Mouse (Mus musculus) naive thymus-derived CD4-positive, alpha-beta T cell, adult 5 months (primary cell): ENCODE measurements around the gene Rnf225. TPM values are rescaled to one million over a fixed set of nuclear protein-coding genes. Genes with fewer than 3 reads are reported as not detected.

Source experiments
- polyA plus RNA-seq: library from polyadenylated mRNA; unstranded; fragments of 100-300 nt; shearing (Covaris generic); gene quantifications from one replicate; pipeline ENCODE4 v1.2.1, GENCODE M21; 2017

The Rnf225 gene
- not detected for polyA plus RNA-seq

GRCm38 (mm10) chr7:12927191-12927680 lies at the start of gene Rnf225:
TSS of gene Rnf225 (plus strand) at chr7:12927416.

GRCm38 (mm10) chr7:12880911-12881660 lies 46.1 kb upstream of the Rnf225 start, which contains the start of gene Zfp128:
TSS of gene Zfp128 (plus strand) at chr7:12881177.

GRCm38 (mm10) chr7:12897655-12898410 lies 29.4 kb upstream of the Rnf225 start, which contains the start of gene Zscan22:
TSS of gene Zscan22 (plus strand) at chr7:12897815.

DNA sequence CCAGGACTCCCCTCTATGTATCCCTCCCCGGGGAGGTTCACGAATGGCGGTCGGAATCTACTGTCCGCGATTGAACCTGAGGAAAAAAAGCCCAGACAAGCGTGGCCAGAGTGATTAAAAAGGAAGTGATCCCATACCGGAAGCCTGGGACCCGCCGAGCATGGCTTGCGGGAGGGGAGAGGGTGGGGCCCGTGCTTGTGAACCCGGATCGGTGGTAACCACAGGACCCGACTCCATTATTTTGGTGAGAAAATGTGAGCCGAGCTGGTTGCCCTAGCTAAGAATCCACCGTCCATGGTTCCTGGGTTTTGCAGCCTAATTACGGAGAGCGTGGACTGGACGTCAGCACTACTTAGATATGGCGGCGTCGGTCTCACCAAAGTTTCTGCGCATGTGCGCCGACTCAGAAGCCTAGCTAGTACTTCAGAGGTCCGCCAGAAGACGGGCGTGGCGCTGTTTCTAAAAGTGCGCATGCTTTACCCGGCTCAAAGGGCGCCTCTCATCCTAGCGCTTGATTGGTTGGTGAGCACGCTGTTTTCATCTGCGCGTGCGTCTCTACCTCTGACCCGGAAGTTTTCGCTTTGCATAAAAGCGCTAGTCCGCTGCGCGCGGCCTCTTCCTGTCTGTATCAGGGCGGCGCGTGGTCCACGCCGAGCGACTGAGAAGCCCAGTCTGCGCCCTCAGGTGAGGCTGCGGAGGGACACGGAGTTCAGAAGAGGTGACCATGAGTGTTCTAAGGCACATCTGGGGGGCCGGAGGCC lies 5.3 kb upstream of the Rnf225 start, which contains the start of gene Rps5:
Gene Rps5, plus strand, starts transcription at position 586 of the 761 bp plus-strand sequence.

DNA sequence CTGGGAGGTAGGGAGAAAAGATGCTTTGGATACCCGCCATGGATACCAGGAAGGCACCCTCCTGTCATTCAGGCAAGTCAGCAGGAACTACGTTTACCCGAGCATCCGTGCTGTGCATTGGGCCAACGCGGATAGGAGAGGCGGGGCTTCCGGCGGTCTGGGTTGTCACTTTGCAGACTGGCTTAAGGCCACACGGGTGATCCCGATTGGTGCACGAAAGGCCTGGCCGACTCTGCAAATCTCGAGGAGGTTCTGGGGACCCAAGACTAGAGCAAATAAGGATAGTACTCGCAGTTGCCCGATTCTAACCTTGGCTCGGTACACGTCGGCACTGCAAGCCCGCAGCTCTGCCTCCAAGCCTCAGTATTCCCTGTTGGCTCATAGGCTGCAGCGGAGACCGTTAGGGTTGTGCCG lies 38.5 kb downstream of the Rnf225 start, which contains the start of gene Zfp324:
Gene Zfp324, plus strand, starts transcription at position 161 of the 414 bp plus-strand sequence.

GRCm38 (mm10) chr7:12977682-12978389 lies 50.6 kb downstream of the Rnf225 start, which contains the start of gene Zfp446:
TSS of gene Zfp446 (plus strand) at chr7:12977848.

Other genes with a start within 250 kb of the Rnf225 start
- gene Vmn2r55, start 242.4 kb upstream of the Rnf225 start, polyA plus RNA-seq: not detected
- gene Vmn2r56, start 192.4 kb upstream of the Rnf225 start, polyA plus RNA-seq: not detected
- 5.4 TPM for gene Zscan18, start 123.8 kb upstream of the Rnf225 start, polyA plus RNA-seq
- 7.9 TPM for gene Zfp329, start 108.6 kb upstream of the Rnf225 start, polyA plus RNA-seq
- gene Zfp110, start 92.7 kb upstream of the Rnf225 start, polyA plus RNA-seq: 85.4 TPM
- gene Zfp128, start 46.2 kb upstream of the Rnf225 start, polyA plus RNA-seq: 0.50 TPM
- 4.0 TPM for gene Zscan22, start 29.6 kb upstream of the Rnf225 start, polyA plus RNA-seq
- 1,269 TPM for gene Rps5, start 5.1 kb upstream of the Rnf225 start, polyA plus RNA-seq
- gene Zfp324, start 38.4 kb downstream of the Rnf225 start, polyA plus RNA-seq: 3.0 TPM
- gene Zfp446, start 50.4 kb downstream of the Rnf225 start, polyA plus RNA-seq: 5.8 TPM
- 0.37 TPM for gene Slc27a5, start 70.8 kb downstream of the Rnf225 start, polyA plus RNA-seq
- gene Trim28, start 71.7 kb downstream of the Rnf225 start, polyA plus RNA-seq: 148 TPM
- 8.6 TPM for gene Zbtb45, start 82.6 kb downstream of the Rnf225 start, polyA plus RNA-seq
- gene Chmp2a, start 107.4 kb downstream of the Rnf225 start, polyA plus RNA-seq: 144 TPM
- gene Ube2m, start 110.9 kb downstream of the Rnf225 start, polyA plus RNA-seq: 133 TPM
- gene Mzf1, start 127.3 kb downstream of the Rnf225 start, polyA plus RNA-seq: 0.44 TPM
- not detected for gene Vmn1r85, start 167.8 kb downstream of the Rnf225 start, polyA plus RNA-seq
- gene Vmn1r86, start 192.5 kb downstream of the Rnf225 start, polyA plus RNA-seq: not detected
- gene Vmn1r87, start 212.7 kb downstream of the Rnf225 start, polyA plus RNA-seq: 0.35 TPM
- gene Vmn1r88, start 232.2 kb downstream of the Rnf225 start, polyA plus RNA-seq: 0.11 TPM